Mouse (Mus musculus) heart, embryonic 10.5 days (tissue): ENCODE data around the gene Rnf149. TPM values are rescaled to one million over a fixed set of nuclear protein-coding genes. Genes with fewer than 3 reads are reported as not detected.

Experiments
- DNase-seq: peaks from one replicate; pipeline ENCODE4 v3.0.0-alpha.2; 2017; ENCODE audit warnings: low spot score
- H3K27ac ChIP-seq: fragments of 300-500 bp; sonication (generic); 2 replicates; pipeline ENCODE4 v1.5.1; 2016; ENCODE audit warnings: mild to moderate bottlenecking
- H3K27me3 ChIP-seq: fragments of 300-500 bp; sonication (generic); 2 replicates; pipeline ENCODE4 v1.6.1; 2016; ENCODE audit warnings: mild to moderate bottlenecking; ENCODE audit not compliant: poor library complexity, insufficient read depth, severe bottlenecking
- H3K36me3 ChIP-seq: fragments of 300-500 bp; sonication (generic); 2 replicates; pipeline ENCODE4 v1.6.1; 2016; ENCODE audit warnings: mild to moderate bottlenecking, moderate library complexity
- H3K4me1 ChIP-seq: fragments of 300-500 bp; sonication (generic); 2 replicates; pipeline ENCODE4 v1.6.1; 2016; ENCODE audit warnings: mild to moderate bottlenecking
- H3K4me3 ChIP-seq: fragments of 300-500 bp; sonication (generic); 2 replicates; pipeline ENCODE4 v1.5.1; 2016; ENCODE audit warnings: mild to moderate bottlenecking, moderate library complexity
- H3K9me3 ChIP-seq: fragments of 300-500 bp; sonication (generic); 2 replicates; pipeline ENCODE4 v1.6.1; 2016; ENCODE audit warnings: mild to moderate bottlenecking, moderate library complexity
- WGBS: fragments of 180-500 bp; shearing (Covaris S2); methylation state at CpG from one replicate; pipeline ENCODE4 v1.1.7; 2016; 5-methylcytosine and 5-hydroxymethylcytosine counted together
- polyA plus RNA-seq: library from polyadenylated mRNA; unstranded; fragments of >200 nt; fragmentation: Nextera tagmentation; extraction: Ambion mirVana; gene quantifications from 2 replicates; pipeline ENCODE4 v1.2.1, GENCODE M21; 2016

Rnf149 gene
- polyA plus RNA-seq, 1 experiment from 2014 or later = 26.0 TPM

DNA sequence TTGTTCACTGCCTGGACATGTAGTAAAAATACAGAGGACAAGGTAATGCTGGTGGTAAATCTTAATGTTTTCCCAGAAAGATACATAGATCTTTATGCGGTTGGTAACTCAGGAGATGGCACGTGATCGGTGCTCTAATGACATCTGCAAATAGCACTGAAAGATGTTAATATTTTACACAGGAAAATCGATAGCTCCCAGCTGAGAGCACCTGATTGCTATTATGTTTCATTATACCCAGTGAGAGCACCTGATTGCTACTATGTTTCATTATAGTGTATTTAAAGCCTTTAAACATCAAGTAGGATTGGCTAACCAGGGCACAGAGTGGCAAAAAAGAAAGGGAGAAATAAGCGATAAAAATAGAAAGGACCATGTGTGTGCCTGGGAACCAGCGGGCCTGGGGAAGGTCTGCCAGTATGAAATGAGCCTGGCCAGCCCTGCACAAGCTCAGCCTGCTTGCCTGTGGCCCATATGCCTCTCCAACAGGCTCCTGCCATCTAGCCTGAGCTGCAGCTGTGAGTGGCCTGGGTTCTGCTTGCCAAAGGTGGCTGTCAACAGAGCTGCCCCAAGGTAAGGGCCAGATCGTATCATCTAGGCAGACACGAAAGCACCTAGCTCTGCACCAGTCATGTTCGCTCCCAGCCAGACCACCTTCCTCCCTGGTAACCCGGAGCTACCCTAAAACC, 61.8 kb downstream of the Rnf149 start:
- Histone ChIP-seq H3K27ac (no peak overlapping the region), H3K4me1 (0 out of 2 replicates have a peak, but pooled peaks cover 4% of the 10 kb centered on the region), H3K9me3 (no peaks in the 10 kb centered on the region), H3K36me3 (no peaks in the 10 kb centered on the region), H3K27me3 (no peaks in the 10 kb centered on the region), H3K4me3 (no peak overlapping the region)
- 80% methylated on average over 10 of the region's 10 CpGs for WGBS
- DNase-seq = no peak

DNA sequence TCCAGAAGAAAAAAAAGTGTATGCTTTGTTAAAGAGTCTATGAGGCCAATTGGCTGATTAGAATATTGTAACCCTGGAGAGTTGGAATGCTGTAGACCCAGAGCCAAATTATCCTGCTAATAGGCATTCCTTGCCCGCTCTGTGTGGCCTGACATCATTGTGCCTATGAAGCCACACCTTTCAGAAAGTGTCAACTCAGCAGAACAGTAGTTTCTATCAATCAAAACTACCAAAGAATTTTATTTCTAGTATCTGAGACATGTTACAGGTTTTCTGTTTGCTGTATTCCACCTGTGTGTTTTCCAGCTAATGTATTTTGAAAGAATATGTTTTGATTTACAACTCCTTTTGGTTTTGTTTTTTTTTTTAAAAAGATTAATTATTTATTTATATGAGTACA, 65.0 kb downstream of the Rnf149 start:
- H3K9me3 ChIP-seq = no peaks in the 10 kb centered on the region
- no peak overlapping the region for H3K27ac ChIP-seq
- no peak overlapping the region for H3K4me3 ChIP-seq
- H3K36me3 ChIP-seq = no peaks in the 10 kb centered on the region
- WGBS = 83% methylated on average over 1 of the region's 1 CpGs
- no peaks in the 10 kb centered on the region for H3K27me3 ChIP-seq
- H3K4me1 ChIP-seq = peaks cover 20% of the 10 kb centered on the region; the same call in 1 of the 2 replicates
- DNase-seq = no peak

DNA sequence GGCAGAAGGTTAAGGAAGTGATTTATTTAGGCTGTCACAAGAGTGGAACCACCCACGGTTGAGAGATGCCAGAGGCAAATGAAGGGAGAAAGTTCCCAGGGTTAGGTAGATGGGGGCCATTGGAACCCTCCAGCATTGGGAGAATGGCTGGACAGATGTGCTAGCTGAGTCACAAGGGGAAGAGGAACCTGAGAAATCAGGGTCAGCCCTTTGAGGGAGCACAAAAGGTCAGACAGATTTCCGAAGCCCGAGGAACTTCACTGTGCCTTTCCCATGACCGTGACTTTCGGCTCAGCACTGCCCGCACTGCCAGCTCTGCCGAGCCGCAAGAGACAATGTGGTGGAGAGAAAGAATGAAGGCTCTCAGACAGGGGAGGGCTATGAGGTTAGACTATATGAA, 65.4 kb downstream of the Rnf149 start:
- no peaks in the 10 kb centered on the region for H3K36me3 ChIP-seq
- H3K9me3 ChIP-seq = no peaks in the 10 kb centered on the region
- WGBS = 77% methylated on average over 8 of the region's 8 CpGs
- no peak overlapping the region for H3K27ac ChIP-seq
- H3K4me1 ChIP-seq = peaks cover 20% of the 10 kb centered on the region; the same call in 1 of the 2 replicates
- no peak for DNase-seq
- H3K27me3 ChIP-seq = no peaks in the 10 kb centered on the region
- no peak overlapping the region for H3K4me3 ChIP-seq

DNA sequence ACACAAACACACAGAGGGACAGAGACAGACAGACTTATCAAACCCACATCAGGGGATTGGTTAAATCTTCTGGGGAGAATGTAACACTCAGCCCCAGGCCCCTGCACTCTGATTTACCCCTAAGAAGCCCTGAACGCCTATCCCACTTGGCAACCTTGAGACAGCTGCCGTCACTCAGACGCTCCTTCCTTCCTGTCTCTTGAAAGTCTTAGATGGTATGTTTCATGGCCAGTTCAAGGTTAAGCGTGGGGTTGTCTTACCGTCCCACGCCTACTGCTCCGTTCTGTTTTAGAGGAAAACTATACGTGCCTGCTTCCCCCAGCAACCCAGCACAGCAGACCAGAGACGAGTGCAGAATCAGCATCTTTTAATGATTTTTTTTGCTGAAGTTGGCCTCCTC, 71.6 kb downstream of the Rnf149 start:
- H3K4me1 ChIP-seq = peaks cover 16% of the 10 kb centered on the region; the same call in 1 of the 2 replicates
- no peak overlapping the region for H3K4me3 ChIP-seq
- no peak for DNase-seq
- H3K9me3 ChIP-seq = no peaks in the 10 kb centered on the region
- 68% methylated on average over 9 of the region's 9 CpGs for WGBS
- no peaks in the 10 kb centered on the region for H3K36me3 ChIP-seq
- H3K27me3 ChIP-seq = no peaks in the 10 kb centered on the region
- no peak overlapping the region for H3K27ac ChIP-seq

DNA sequence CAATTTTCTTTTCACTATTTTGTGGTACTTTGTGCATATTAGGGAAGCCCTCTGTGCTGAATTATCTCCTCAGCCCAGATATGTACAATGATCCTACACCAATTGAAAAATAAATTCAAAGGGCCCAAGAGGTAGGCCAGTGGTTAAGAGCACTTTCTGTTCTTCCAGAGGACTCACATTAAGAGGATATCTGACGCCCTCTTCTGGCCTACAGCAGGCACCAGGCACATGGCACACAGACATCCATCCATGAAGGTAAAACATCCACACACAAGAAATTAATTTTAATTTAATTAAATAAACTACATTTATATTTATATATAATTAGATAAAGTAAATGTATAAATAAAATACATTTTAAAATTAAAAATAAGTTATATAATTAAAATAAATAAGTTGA, 72.9 kb downstream of the Rnf149 start:
- no peaks in the 10 kb centered on the region for H3K27me3 ChIP-seq
- peaks cover 10% of the 10 kb centered on the region; the same call in 1 of the 2 replicates for H3K4me1 ChIP-seq
- no peak overlapping the region for H3K27ac ChIP-seq
- H3K36me3 ChIP-seq = no peaks in the 10 kb centered on the region
- 5% methylated on average over 1 of the region's 1 CpGs for WGBS
- no peaks in the 10 kb centered on the region for H3K9me3 ChIP-seq
- no peak overlapping the region for H3K4me3 ChIP-seq
- DNase-seq = no peak

DNA sequence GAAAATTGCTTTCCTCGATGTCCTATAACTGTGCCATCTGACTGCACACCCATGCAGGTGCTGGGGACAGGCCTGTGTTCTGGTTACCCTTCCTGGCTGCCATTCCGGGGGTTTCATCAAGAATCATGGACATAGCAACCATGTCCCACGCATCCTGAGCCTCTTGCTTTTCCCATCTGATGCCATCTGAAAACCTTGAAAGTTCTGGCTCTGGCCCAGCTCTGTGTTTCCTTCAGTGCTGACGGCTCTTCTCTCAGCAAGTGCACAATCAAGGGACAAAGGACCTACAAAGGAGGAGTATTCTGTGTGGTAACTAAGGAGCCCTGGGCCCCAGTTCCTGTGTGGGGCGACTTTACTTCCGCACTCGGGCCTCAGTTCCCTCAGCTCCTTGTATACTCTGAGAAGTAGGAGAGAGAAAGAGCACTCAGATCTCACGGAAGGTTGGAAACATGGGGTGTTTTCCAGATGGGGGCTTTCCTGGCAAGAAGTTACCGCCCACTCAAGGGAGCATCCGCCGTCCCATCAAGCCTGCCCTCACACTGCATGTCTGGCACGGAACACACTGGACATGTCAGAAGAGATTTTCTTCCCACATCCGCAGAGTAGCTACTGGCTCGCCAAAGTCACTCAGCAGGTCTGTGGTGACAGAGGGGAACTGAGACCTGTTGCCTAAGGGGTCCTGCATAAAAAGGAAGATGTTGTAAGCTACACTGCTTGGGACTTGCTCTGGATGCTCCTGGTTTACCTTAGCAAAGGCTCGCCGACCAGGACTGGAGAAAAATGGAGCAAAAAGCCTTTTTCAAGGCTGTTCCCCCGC, 74.2 kb downstream of the Rnf149 start:
- Histone ChIP-seq H3K27me3 (no peaks in the 10 kb centered on the region), H3K4me3 (no peak overlapping the region), H3K27ac (no peak overlapping the region), H3K4me1 (no peaks in the 10 kb centered on the region), H3K9me3 (no peaks in the 10 kb centered on the region), H3K36me3 (no peaks in the 10 kb centered on the region)
- 83% methylated on average over 17 of the region's 17 CpGs for WGBS
- no peak for DNase-seq

Other genes starting within 250 kb of the Rnf149 start
- gene Rpl31, start 209.6 kb downstream of the Rnf149 start, polyA plus RNA-seq = 325 and 422 TPM in 2 replicates
- gene Tbc1d8, start 98.7 kb downstream of the Rnf149 start, polyA plus RNA-seq = 7.5 and 11.6 TPM in 2 replicates
- gene Cnot11, start 42.4 kb downstream of the Rnf149 start, polyA plus RNA-seq = 20.1 and 27.7 TPM in 2 replicates
- 0.04 and 0.06 TPM in 2 replicates for gene Creg2, start 74.1 kb upstream of the Rnf149 start, polyA plus RNA-seq
- 0.73 and 1.4 TPM in 2 replicates for gene Rfx8, start 143.6 kb upstream of the Rnf149 start, polyA plus RNA-seq
- 0.63 and 1.2 TPM in 2 replicates for gene Gm3646, start 227.9 kb upstream of the Rnf149 start, polyA plus RNA-seq